Mouse (Mus musculus): ENCODE results near the gene Slc2a1.

The Slc2a1 gene

GRCm38 (mm10) chr4:119178331-119178730, 69.8 kb downstream of the Slc2a1 start:
- no peak for DNase-seq (ENCODE audit: low read depth, low spot score)

GRCm38 (mm10) chr4:119180133-119180707, 71.7 kb downstream of the Slc2a1 start:
- no peak for DNase-seq (ENCODE audit: low read depth, low spot score)

- DNase-seq (ENCODE audit: low read depth, low spot score), result no peak
Observed at GRCm38 (mm10) chr4:119181456-119181855, 72.9 kb downstream of the Slc2a1 start.

GRCm38 (mm10) chr4:119183525-119183924, 75.0 kb downstream of the Slc2a1 start:
- DNase-seq (ENCODE audit: low read depth, low spot score), result no peak

GRCm38 (mm10) chr4:119185771-119186170, 77.3 kb downstream of the Slc2a1 start:
- no peak for DNase-seq (ENCODE audit: low read depth, low spot score)

All from skeletal muscle tissue, adult 2 months (tissue).